Mouse (Mus musculus): Measurements from ENCODE around the gene Dph6.

Gene Dph6

GRCm38 (mm10) chr2:114540416-114540815 lies 114.3 kb downstream of the Dph6 start:
- no peak for DNase-seq (ENCODE audit: low spot score in 2 of 2)

GRCm38 (mm10) chr2:114536032-114536431 lies 118.7 kb downstream of the Dph6 start:
- no peak for DNase-seq (ENCODE audit: low spot score in 2 of 2)

- DNase-seq (ENCODE audit: low spot score in 2 of 2): no peak
Observed at GRCm38 (mm10) chr2:114531010-114531756, 123.6 kb downstream of the Dph6 start.

- no peak for DNase-seq (ENCODE audit: low spot score in 2 of 2)
Observed at GRCm38 (mm10) chr2:114520414-114520813, 134.3 kb downstream of the Dph6 start.

GRCm38 (mm10) chr2:114519907-114520306 lies 134.9 kb downstream of the Dph6 start:
- no peak for DNase-seq (ENCODE audit: low spot score in 2 of 2)

- DNase-seq (ENCODE audit: low spot score in 2 of 2): no peak
Observed at GRCm38 (mm10) chr2:114492398-114492797, 162.4 kb downstream of the Dph6 start.

- DNase-seq (ENCODE audit: low spot score in 2 of 2): no peak
Observed at GRCm38 (mm10) chr2:114491907-114492306, 162.9 kb downstream of the Dph6 start.

- no peak for DNase-seq (ENCODE audit: low spot score in 2 of 2)
Observed at GRCm38 (mm10) chr2:114486980-114487379, 167.8 kb downstream of the Dph6 start.

All from frontal cortex, postnatal 25 days (tissue).